Mouse (Mus musculus) urinary bladder, postnatal 14 days (tissue): Measurements from ENCODE around the gene Tnfrsf21.

Source experiments
- DNase-seq: peaks from one replicate; pipeline ENCODE4 v3.0.0; 2021; ENCODE audit warnings: low spot score

Gene Tnfrsf21

GRCm38 (mm10) chr17:43130115-43130869 lies 113.9 kb downstream of the Tnfrsf21 start:
- DNase-seq = peak; percentile 57

- peak; percentile 63 for DNase-seq
These were observed 114.5 kb downstream of the Tnfrsf21 start for GRCm38 (mm10) chr17:43130870-43131264.

GRCm38 (mm10) chr17:43132477-43132876 lies 116.1 kb downstream of the Tnfrsf21 start:
- no peak for DNase-seq

- DNase-seq = no peak
These were observed 116.8 kb downstream of the Tnfrsf21 start for GRCm38 (mm10) chr17:43133106-43133505.

- no peak for DNase-seq
These were observed 118.6 kb downstream of the Tnfrsf21 start for GRCm38 (mm10) chr17:43134991-43135390.

GRCm38 (mm10) chr17:43135398-43136265 lies 119.3 kb downstream of the Tnfrsf21 start:
- no peak for DNase-seq

- no peak for DNase-seq
These were observed 120.4 kb downstream of the Tnfrsf21 start for GRCm38 (mm10) chr17:43136720-43137119.

GRCm38 (mm10) chr17:43137838-43138237 lies 121.5 kb downstream of the Tnfrsf21 start:
- no peak for DNase-seq

- DNase-seq = peak; percentile 21
These were observed 122.0 kb downstream of the Tnfrsf21 start for GRCm38 (mm10) chr17:43138356-43138755.
